In genomic region chr9:73070971-73071659, GRCm38 (mm10) we compare ENCODE assay signal across 11 mouse cellular contexts. TPM values are rescaled to one million over a fixed set of nuclear protein-coding genes. Genes with fewer than 3 reads are reported as not detected.
DNase-seq lines count a peak whose midpoint lies in the region; ATAC-seq and TF ChIP-seq lines count a peak whose summit lies in the region.
"Had no signal": no experiment of that assay in that cellular context is flagged by ENCODE, and none has a peak within 500 bp of the region (broad histone marks: within the 10 kb centered on the region; RNA-seq: fewer than 3 reads in every experiment).

No protein-coding gene starts in this region.

- no peaks in the 10 kb centered on the region for H3K27me3 ChIP-seq in intestine, embryonic 15.5 days (replicated peaks)
- H3K27me3 ChIP-seq in intestine, embryonic 16.5 days (replicated peaks; ENCODE audit: control insufficient read depth, insufficient read depth, low read length) = no peaks in the 10 kb centered on the region
- H3K27me3 ChIP-seq in ES-Bruce4 (ENCODE audit: control insufficient read depth, insufficient read depth, low read length, poor library complexity, severe bottlenecking) = no peaks in the 10 kb centered on the region
- H3K27me3 ChIP-seq in heart, embryonic 11.5 days (ENCODE audit: control insufficient read depth, insufficient read depth, low read length) = no peaks in the 10 kb centered on the region
- H3K27me3 ChIP-seq in forebrain, embryonic 16.5 days (replicated peaks; ENCODE audit: control insufficient read depth, insufficient read depth, low read length) = no peaks in the 10 kb centered on the region

- H3K4me2 ChIP-seq in intestine, embryonic 15.5 days (replicated peaks) = no peak overlapping the region
- no peak overlapping the region for H3K4me2 ChIP-seq in intestine, embryonic 16.5 days (ENCODE audit: low read depth, low read length)
- H3K4me2 ChIP-seq in heart, embryonic 11.5 days = no peak overlapping the region
- H3K4me2 ChIP-seq in forebrain, embryonic 16.5 days (ENCODE audit: low read length) = no peak overlapping the region

- WGBS in intestine, embryonic 15.5 days = 63% methylated on average over 10 of the region's 10 CpGs
- WGBS in intestine, embryonic 16.5 days = 65% methylated on average over 10 of the region's 10 CpGs
- 58% methylated on average over 10 of the region's 10 CpGs for WGBS in heart, embryonic 11.5 days (ENCODE audit: insufficient replicate concordance)
- WGBS in forebrain, embryonic 16.5 days = 73% methylated on average over 10 of the region's 10 CpGs

- TF ChIP-seq POLR2A in ES-Bruce4 (IDR thresholded peaks at IDR 0.05; ENCODE audit: insufficient read depth, low read length) = no peak

- H3K4me3 ChIP-seq in intestine, embryonic 15.5 days (replicated peaks) = no peak overlapping the region
- H3K4me3 ChIP-seq in intestine, embryonic 16.5 days (ENCODE audit: low read length) = no peak overlapping the region
- no peak overlapping the region for H3K4me3 ChIP-seq in ES-Bruce4 (ENCODE audit: low read depth, low read length)
- no peak overlapping the region for H3K4me3 ChIP-seq in heart, embryonic 11.5 days (ENCODE audit: low read depth, low read length)
- H3K4me3 ChIP-seq in forebrain, embryonic 16.5 days (replicated peaks; ENCODE audit: low read length) = no peak overlapping the region

- H3K4me1 ChIP-seq in intestine, embryonic 15.5 days (replicated peaks) = peaks cover 15% of the 10 kb centered on the region
- peaks cover 17% of the 10 kb centered on the region for H3K4me1 ChIP-seq in intestine, embryonic 16.5 days (ENCODE audit: control insufficient read depth, insufficient read depth, low read length)
- H3K4me1 ChIP-seq in ES-Bruce4 (ENCODE audit: control insufficient read depth, insufficient read depth, low read length) = peaks cover 17% of the 10 kb centered on the region
- H3K4me1 ChIP-seq in heart, embryonic 11.5 days (ENCODE audit: control insufficient read depth, insufficient read depth, low read length) = peaks cover 11% of the 10 kb centered on the region
- no peaks in the 10 kb centered on the region for H3K4me1 ChIP-seq in forebrain, embryonic 16.5 days (replicated peaks; ENCODE audit: control insufficient read depth, insufficient read depth, low read length)

- no peaks in the 10 kb centered on the region for H3K9me3 ChIP-seq in intestine, embryonic 15.5 days
- H3K9me3 ChIP-seq in intestine, embryonic 16.5 days (ENCODE audit: control insufficient read depth, low read length) = no peaks in the 10 kb centered on the region
- no peaks in the 10 kb centered on the region for H3K9me3 ChIP-seq in ES-Bruce4 (replicated peaks; ENCODE audit: control insufficient read depth, insufficient read depth, low read length, poor library complexity, severe bottlenecking)
- H3K9me3 ChIP-seq in heart, embryonic 11.5 days (replicated peaks; ENCODE audit: control insufficient read depth, low read length) = no peaks in the 10 kb centered on the region
- H3K9me3 ChIP-seq in forebrain, embryonic 16.5 days (ENCODE audit: control insufficient read depth, low read length) = no peaks in the 10 kb centered on the region

- ATAC-seq in intestine, embryonic 15.5 days = no peak
- ATAC-seq in intestine, embryonic 16.5 days = no peak
- no peak; the same call in 1 of the 2 replicates for ATAC-seq in heart, embryonic 11.5 days (replicated peaks; ENCODE audit: insufficient number of reproducible peaks, low FRiP score, low TSS enrichment)
- ATAC-seq in forebrain, embryonic 16.5 days = no peak
- ATAC-seq in erythroid progenitor cell, adult 5-6 weeks (replicated peaks; ENCODE audit: low FRiP score, poor library complexity, severe bottlenecking) = no peak

- peak; percentile 87 for DNase-seq in lung, postnatal 36 days
- DNase-seq in cerebellum, adult 9-10 months = no peak

- peak; percentile 29 for TF ChIP-seq CTCF in ES-Bruce4 (IDR thresholded peaks at IDR 0.05; ENCODE audit: low read depth, low read length)

- peak overlapping the region; percentile 44 for H3K27ac ChIP-seq in intestine, embryonic 15.5 days
- no peak overlapping the region for H3K27ac ChIP-seq in intestine, embryonic 16.5 days (ENCODE audit: low read length)
- peak overlapping the region; percentile 99 for H3K27ac ChIP-seq in ES-Bruce4 (ENCODE audit: insufficient read depth, low read length)
- H3K27ac ChIP-seq in heart, embryonic 11.5 days (ENCODE audit: low read depth, low read length) = peak overlapping the region; percentile 57; the same call in 1 of the 2 replicates
- no peak overlapping the region for H3K27ac ChIP-seq in forebrain, embryonic 16.5 days (ENCODE audit: low read length)

- no peaks in the 10 kb centered on the region for H3K36me3 ChIP-seq in intestine, embryonic 15.5 days
- no peaks in the 10 kb centered on the region for H3K36me3 ChIP-seq in intestine, embryonic 16.5 days (ENCODE audit: control insufficient read depth, insufficient read depth, low read length)
- no peaks in the 10 kb centered on the region for H3K36me3 ChIP-seq in ES-Bruce4 (ENCODE audit: control insufficient read depth, insufficient read depth, low read length, poor library complexity, severe bottlenecking)
- H3K36me3 ChIP-seq in heart, embryonic 11.5 days (ENCODE audit: control insufficient read depth, insufficient read depth, low read length) = no peaks in the 10 kb centered on the region
- H3K36me3 ChIP-seq in forebrain, embryonic 16.5 days (ENCODE audit: control insufficient read depth, insufficient read depth) = no peaks in the 10 kb centered on the region

- peak; percentile 69; the same call in 1 of the 2 replicates for TF ChIP-seq EP300 in ES-Bruce4 (IDR thresholded peaks at IDR 0.05; ENCODE audit: insufficient read depth, low read depth, low read length)

- H3K9ac ChIP-seq in intestine, embryonic 15.5 days = no peak overlapping the region
- no peak overlapping the region for H3K9ac ChIP-seq in intestine, embryonic 16.5 days (ENCODE audit: low read depth, low read length)
- H3K9ac ChIP-seq in ES-Bruce4 (ENCODE audit: low read depth, poor library complexity, severe bottlenecking) = 0 out of 2 replicates have a peak overlapping the region, but pooled peaks have one; percentile 24
- no peak overlapping the region for H3K9ac ChIP-seq in heart, embryonic 11.5 days (ENCODE audit: low read depth, low read length)
- H3K9ac ChIP-seq in forebrain, embryonic 16.5 days (replicated peaks; ENCODE audit: low read depth, low read length) = no peak overlapping the region

RNA-seq across cellular contexts. Expression of gene Rab27a, which starts 26.5 kb away (rescaled TPM):
- polyA plus RNA-seq in intestine, embryonic 15.5 days (2015; fragmentation: Nextera tagmentation; extraction: Ambion mirVana) = 7.9 and 9.0 TPM in 2 replicates
- polyA plus RNA-seq in intestine, embryonic 16.5 days (2015; fragmentation: Nextera tagmentation; extraction: Ambion mirVana) = 9.0 TPM in 2 replicates
- 16.1 and 18.2 TPM in 2 replicates for polyA plus RNA-seq in ES-Bruce4 (2011; ENCODE audit: insufficient read depth, insufficient read length, low read depth, missing spikeins)
- 1.6 and 2.0 TPM in 2 replicates for polyA plus RNA-seq in heart, embryonic 11.5 days (2014; fragmentation: Nextera tagmentation; extraction: Ambion mirVana)
- 1.2 and 1.9 TPM in 2 replicates for polyA plus RNA-seq in forebrain, embryonic 16.5 days (2015; fragmentation: Nextera tagmentation; extraction: Ambion mirVana)
- 10.5 and 12.3 TPM in 2 replicates for total RNA-seq in erythroid progenitor cell, adult 5-6 weeks (2015; ENCODE audit: low replicate concordance)
- 12.2 and 13.2 TPM in 2 replicates for total RNA-seq in erythroid progenitor cell, adult 5-6 weeks (2017; ENCODE audit: low replicate concordance)

RNA-seq across cellular contexts. Expression of gene Khdc3, which starts 30.5 kb away (rescaled TPM):
- polyA plus RNA-seq in intestine, embryonic 15.5 days (2015; fragmentation: Nextera tagmentation; extraction: Ambion mirVana) = not detected in 2 replicates
- polyA plus RNA-seq in intestine, embryonic 16.5 days (2015; fragmentation: Nextera tagmentation; extraction: Ambion mirVana) = not detected in 2 replicates
- 2.3 and 4.0 TPM in 2 replicates for polyA plus RNA-seq in ES-Bruce4 (2011; ENCODE audit: insufficient read depth, insufficient read length, low read depth, missing spikeins)
- not detected in 2 replicates for polyA plus RNA-seq in heart, embryonic 11.5 days (2014; fragmentation: Nextera tagmentation; extraction: Ambion mirVana)
- polyA plus RNA-seq in forebrain, embryonic 16.5 days (2015; fragmentation: Nextera tagmentation; extraction: Ambion mirVana) = not detected in 2 replicates
- total RNA-seq in erythroid progenitor cell, adult 5-6 weeks (2015; ENCODE audit: low replicate concordance) = not detected in 2 replicates
- not detected in 2 replicates for total RNA-seq in erythroid progenitor cell, adult 5-6 weeks (2017; ENCODE audit: low replicate concordance)
- polyA plus RNA-seq: heart, embryonic 14.5 days; neural tube, embryonic 11.5 days had no signal

RNA-seq across cellular contexts. Expression of gene Pigb, which starts 30.9 kb away (rescaled TPM):
- 14.0 and 14.9 TPM in 2 replicates for polyA plus RNA-seq in intestine, embryonic 15.5 days (2015; fragmentation: Nextera tagmentation; extraction: Ambion mirVana)
- 13.5 and 15.2 TPM in 2 replicates for polyA plus RNA-seq in intestine, embryonic 16.5 days (2015; fragmentation: Nextera tagmentation; extraction: Ambion mirVana)
- polyA plus RNA-seq in ES-Bruce4 (2011; ENCODE audit: insufficient read depth, insufficient read length, low read depth, missing spikeins) = 28.9 and 30.0 TPM in 2 replicates
- 10.7 and 11.3 TPM in 2 replicates for polyA plus RNA-seq in heart, embryonic 11.5 days (2014; fragmentation: Nextera tagmentation; extraction: Ambion mirVana)
- polyA plus RNA-seq in forebrain, embryonic 16.5 days (2015; fragmentation: Nextera tagmentation; extraction: Ambion mirVana) = 13.6 and 14.3 TPM in 2 replicates
- total RNA-seq in erythroid progenitor cell, adult 5-6 weeks (2015; ENCODE audit: low replicate concordance) = 6.8 and 14.7 TPM in 2 replicates
- 0.83 and 1.0 TPM in 2 replicates for total RNA-seq in erythroid progenitor cell, adult 5-6 weeks (2017; ENCODE audit: low replicate concordance)

RNA-seq across cellular contexts. Expression of gene Gm20509, which starts 31.2 kb away (rescaled TPM):
- 0.14 TPM in 1 of 2 replicates, not detected in the other for polyA plus RNA-seq in intestine, embryonic 15.5 days (2015; fragmentation: Nextera tagmentation; extraction: Ambion mirVana)
- not detected in 2 replicates for polyA plus RNA-seq in intestine, embryonic 16.5 days (2015; fragmentation: Nextera tagmentation; extraction: Ambion mirVana)
- not detected in 2 replicates for polyA plus RNA-seq in ES-Bruce4 (2011; ENCODE audit: insufficient read depth, insufficient read length, low read depth, missing spikeins)
- polyA plus RNA-seq in heart, embryonic 11.5 days (2014; fragmentation: Nextera tagmentation; extraction: Ambion mirVana) = not detected in 2 replicates
- polyA plus RNA-seq in forebrain, embryonic 16.5 days (2015; fragmentation: Nextera tagmentation; extraction: Ambion mirVana) = not detected in 2 replicates
- total RNA-seq in erythroid progenitor cell, adult 5-6 weeks (2015; ENCODE audit: low replicate concordance) = not detected in 2 replicates
- total RNA-seq in erythroid progenitor cell, adult 5-6 weeks (2017; ENCODE audit: low replicate concordance) = not detected in 2 replicates
- total RNA-seq: left cerebral cortex, postnatal 36 days had no signal
- polyA plus RNA-seq: heart, embryonic 14.5 days; neural tube, embryonic 11.5 days had no signal

RNA-seq across cellular contexts. Expression of gene Rsl24d1, which starts 42.1 kb away (rescaled TPM):
- polyA plus RNA-seq in intestine, embryonic 15.5 days (2015; fragmentation: Nextera tagmentation; extraction: Ambion mirVana) = 94.3 and 108 TPM in 2 replicates
- polyA plus RNA-seq in intestine, embryonic 16.5 days (2015; fragmentation: Nextera tagmentation; extraction: Ambion mirVana) = 76.3 and 82.8 TPM in 2 replicates
- 144 and 146 TPM in 2 replicates for polyA plus RNA-seq in ES-Bruce4 (2011; ENCODE audit: insufficient read depth, insufficient read length, low read depth, missing spikeins)
- polyA plus RNA-seq in heart, embryonic 11.5 days (2014; fragmentation: Nextera tagmentation; extraction: Ambion mirVana) = 102 and 110 TPM in 2 replicates
- 118 and 134 TPM in 2 replicates for polyA plus RNA-seq in forebrain, embryonic 16.5 days (2015; fragmentation: Nextera tagmentation; extraction: Ambion mirVana)
- total RNA-seq in erythroid progenitor cell, adult 5-6 weeks (2015; ENCODE audit: low replicate concordance) = 17.3 and 22.6 TPM in 2 replicates
- 24.1 and 42.3 TPM in 2 replicates for total RNA-seq in erythroid progenitor cell, adult 5-6 weeks (2017; ENCODE audit: low replicate concordance)

Comparison
In these comparisons a context has a peak if more than half of its experiments do, and no peak if none do; other contexts are left out.
1. H3K27ac ChIP-seq: peak in intestine, embryonic 15.5 days (single experiment), ES-Bruce4 (single experiment) and heart, embryonic 11.5 days (single experiment); none in intestine, embryonic 16.5 days (single experiment) and forebrain, embryonic 16.5 days (single experiment).